Mouse (Mus musculus) heart, adult 2 months (tissue): Measurements from ENCODE around the gene Msi2. TPM values are rescaled to one million over a fixed set of nuclear protein-coding genes. Genes with fewer than 3 reads are reported as not detected.

Experiments used
- DNase-seq, 2 experiments: peaks; one replicate each; pipeline ENCODE4 v3.0.0; 2021
- H3K27ac ChIP-seq: fragments of 200-600 bp; 2 replicates; pipeline ENCODE4 v1.8.1; 2022
- H3K27me3 ChIP-seq: fragments of 200-500 bp; 2 replicates; pipeline ENCODE4 v1.6.1; 2012; ENCODE audit warnings: mild to moderate bottlenecking, low read length, inconsistent platforms, mixed read lengths; ENCODE audit not compliant: control insufficient read depth, insufficient read depth
- H3K36me3 ChIP-seq: fragments of 200-500 bp; 2 replicates; pipeline ENCODE4 v1.6.1; 2012; ENCODE audit warnings: low read length, inconsistent platforms; ENCODE audit not compliant: control insufficient read depth, insufficient read depth
- H3K4me1 ChIP-seq: fragments of 200-500 bp; 2 replicates; pipeline ENCODE4 v1.6.1; 2011; ENCODE audit warnings: low read length; ENCODE audit not compliant: control insufficient read depth, insufficient read depth
- H3K4me3 ChIP-seq: fragments of 200-600 bp; 2 replicates; pipeline ENCODE4 v1.8.1; 2022
- H3K79me2 ChIP-seq: fragments of 200-500 bp; replicated peaks from 2 replicates; pipeline ENCODE4 v1.6.1; 2012; ENCODE audit warnings: mild to moderate bottlenecking, inconsistent platforms, low read length, moderate library complexity, mixed read lengths; ENCODE audit not compliant: control insufficient read depth, insufficient read depth
- H3K9ac ChIP-seq: fragments of 200-500 bp; 2 replicates; pipeline ENCODE4 v1.6.1; 2012; ENCODE audit warnings: low read depth, mild to moderate bottlenecking, control low read depth, inconsistent platforms, low read length, mixed read lengths
- CTCF ChIP-seq: fragments of 200-600 bp; IDR thresholded peaks from 2 replicates; pipeline ENCODE4 v1.8.1; 2022; ENCODE audit warnings: antibody characterized with exemption, mild to moderate bottlenecking, moderate library complexity
- EP300 ChIP-seq: fragments of 200-500 bp; IDR thresholded peaks from 2 replicates; pipeline ENCODE4 v1.6.1; 2011; ENCODE audit warnings: low read depth, low read length, control low read depth; ENCODE audit not compliant: insufficient read depth
- POLR2A ChIP-seq: fragments of 200-500 bp; IDR thresholded peaks from 2 replicates; pipeline ENCODE4 v1.6.1; 2011; ENCODE audit warnings: mild to moderate bottlenecking, low read depth, low read length, control low read depth; ENCODE audit not compliant: insufficient read depth
- WGBS: fragments of 180-500 bp; shearing (Covaris S2); methylation state at CpG from one replicate; pipeline ENCODE4 v1.1.7; 2018; 5-methylcytosine and 5-hydroxymethylcytosine counted together
- intact Hi-C: fragments of 180-260 bp; cut with DNase I; formaldehyde crosslinking; loops from one replicate; pipeline ENCODE4 v1.15.1; 2025
- polyA plus RNA-seq: library from polyadenylated mRNA; depleted of rRNA; stranded (reverse); fragments of >200 nt; gene quantifications from 2 replicates; pipeline ENCODE4 v1.2.3, GENCODE M21; 2012
- total RNA-seq, 2 experiments: library from RNA; stranded (reverse); gene quantifications; 2 replicates each; pipeline ENCODE4 v1.2.3; 2021

Msi2 gene
- total and polyA plus RNA-seq, 3 experiments: 42.5 to 208 (median 176) TPM

DNA sequence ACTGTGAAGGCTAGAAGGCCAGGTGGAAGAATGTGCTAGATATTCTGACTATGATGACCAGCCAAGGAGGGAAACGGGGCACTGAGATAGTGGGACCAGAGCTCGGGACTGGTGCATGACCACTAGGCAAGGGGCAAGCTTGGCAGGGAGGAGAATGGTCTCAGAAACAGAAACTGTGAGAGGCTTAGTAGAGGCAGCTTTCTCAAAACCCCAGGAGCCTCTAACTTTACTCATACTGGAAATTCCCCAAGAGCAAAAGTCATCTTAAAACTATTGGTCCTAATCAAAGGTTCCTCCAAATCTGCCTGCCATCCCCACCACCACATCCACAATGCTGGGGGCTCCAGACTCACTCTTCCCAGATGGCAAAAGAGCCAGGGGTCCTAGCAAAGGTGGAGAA is 181.5 kb downstream of the Msi2 start:
- H3K36me3 ChIP-seq: no peaks in the 10 kb centered on the region
- 76% methylated on average over 2 of the region's 2 CpGs for WGBS
- no peak overlapping the region for H3K4me3 ChIP-seq
- H3K79me2 ChIP-seq: no peaks in the 10 kb centered on the region; the same call in 1 of the 2 replicates
- no peaks in the 10 kb centered on the region for H3K27me3 ChIP-seq
- TF ChIP-seq EP300: no peak
- no peak for TF ChIP-seq POLR2A
- TF ChIP-seq CTCF: no peak
- intact Hi-C loops: no loop called here
- H3K27ac ChIP-seq: no peak overlapping the region
- peaks cover 19% of the 10 kb centered on the region for H3K4me1 ChIP-seq
- no peak for DNase-seq
- no peak overlapping the region for H3K9ac ChIP-seq

DNA sequence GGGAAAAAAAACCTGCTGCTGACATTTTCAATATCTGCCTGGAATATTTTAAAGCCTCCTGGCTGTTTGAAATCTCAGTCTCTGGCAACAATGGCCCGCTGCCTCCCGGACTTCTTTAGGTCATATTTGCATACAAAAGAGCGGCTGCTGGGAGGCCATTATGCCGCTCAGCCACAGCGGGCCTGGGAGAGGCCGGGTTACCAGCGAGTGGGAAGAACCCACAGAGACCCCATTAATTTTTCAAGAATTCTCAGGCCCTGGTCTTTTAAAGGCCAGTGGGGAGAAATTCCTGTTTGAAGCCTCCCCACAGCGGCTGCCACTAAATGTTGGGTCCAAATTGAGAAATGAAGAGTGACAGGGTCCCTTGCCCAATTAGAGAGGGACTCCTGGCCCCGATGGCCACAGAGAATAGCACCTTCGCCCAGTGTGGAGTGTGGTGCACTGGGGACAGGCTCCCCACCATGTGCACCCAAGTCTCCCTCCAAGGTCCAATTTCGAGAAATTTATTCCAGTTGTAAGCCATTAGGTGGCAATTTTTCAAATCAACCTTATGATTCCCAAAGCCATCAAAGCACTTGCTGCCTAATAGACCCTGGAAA is 183.9 kb downstream of the Msi2 start:
- intact Hi-C loops: no loop called here
- Histone ChIP-seq H3K4me1 (peaks cover 11% of the 10 kb centered on the region), H3K4me3 (no peak overlapping the region), H3K27me3 (no peaks in the 10 kb centered on the region), H3K9ac (no peak overlapping the region), H3K36me3 (no peaks in the 10 kb centered on the region), H3K79me2 (no peaks in the 10 kb centered on the region; the same call in 1 of the 2 replicates), H3K27ac (no peak overlapping the region)
- TF ChIP-seq POLR2A: no peak
- no peak for TF ChIP-seq EP300
- no peak for TF ChIP-seq CTCF
- 73% methylated on average over 11 of the region's 11 CpGs for WGBS
- no peak for DNase-seq

DNA sequence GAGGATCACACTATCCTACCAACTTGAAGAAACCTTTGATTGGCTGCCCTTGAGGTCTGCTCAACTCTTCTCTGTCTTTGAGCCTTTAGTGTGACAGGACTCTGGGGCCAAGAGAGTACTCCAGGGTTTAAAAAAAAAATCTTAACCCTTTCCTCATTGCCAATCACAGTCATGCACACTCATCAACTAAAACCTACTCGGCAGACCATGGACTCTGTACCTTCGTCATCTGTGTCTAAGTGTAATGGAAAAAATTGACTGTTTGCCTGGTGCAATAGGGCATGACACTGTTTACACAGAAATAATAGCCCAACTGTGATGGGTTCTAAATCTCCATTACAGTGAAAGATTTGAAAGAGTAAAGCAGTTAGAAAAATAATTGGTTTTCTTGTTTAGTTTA is 186.3 kb downstream of the Msi2 start:
- H3K4me1 ChIP-seq: peaks cover 17% of the 10 kb centered on the region
- no peak for DNase-seq
- H3K27ac ChIP-seq: no peak overlapping the region
- H3K79me2 ChIP-seq: no peaks in the 10 kb centered on the region; the same call in 1 of the 2 replicates
- no peaks in the 10 kb centered on the region for H3K27me3 ChIP-seq
- no peak overlapping the region for H3K4me3 ChIP-seq
- H3K9ac ChIP-seq: no peak overlapping the region
- WGBS: 90% methylated on average over 2 of the region's 2 CpGs
- peaks cover 9% of the 10 kb centered on the region for H3K36me3 ChIP-seq
- TF ChIP-seq POLR2A (no peak), EP300 (no peak), CTCF (no peak)
- intact Hi-C loops: no loop called here

DNA sequence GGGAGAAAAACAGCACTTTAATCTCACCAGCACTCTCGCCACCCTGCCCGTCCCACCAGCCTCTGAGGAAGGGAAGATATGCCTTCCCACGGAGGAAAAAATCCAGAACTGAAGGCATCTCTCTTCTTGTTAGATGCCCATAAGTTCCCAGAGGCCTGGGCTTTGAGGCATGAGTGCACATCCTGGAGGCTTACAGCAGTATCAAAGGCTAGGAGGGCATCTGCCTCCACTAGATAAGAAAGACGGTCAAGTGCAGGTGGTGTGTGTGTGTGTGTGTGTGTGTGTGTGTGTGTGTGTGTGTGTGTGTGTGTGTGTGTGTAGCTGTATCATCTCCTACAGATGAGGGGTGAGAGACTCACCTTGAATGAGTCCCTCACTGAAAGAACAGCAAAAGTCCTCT is 188.3 kb downstream of the Msi2 start:
- Histone ChIP-seq H3K27me3 (no peaks in the 10 kb centered on the region), H3K4me1 (peaks cover 31% of the 10 kb centered on the region), H3K79me2 (no peaks in the 10 kb centered on the region), H3K27ac (no peak overlapping the region), H3K36me3 (peaks cover 21% of the 10 kb centered on the region), H3K4me3 (no peak overlapping the region), H3K9ac (no peak overlapping the region)
- WGBS: 84% methylated on average over 4 of the region's 4 CpGs
- intact Hi-C loops: no loop called here
- no peak for TF ChIP-seq EP300
- no peak for TF ChIP-seq POLR2A
- no peak for TF ChIP-seq CTCF
- no peak for DNase-seq

DNA sequence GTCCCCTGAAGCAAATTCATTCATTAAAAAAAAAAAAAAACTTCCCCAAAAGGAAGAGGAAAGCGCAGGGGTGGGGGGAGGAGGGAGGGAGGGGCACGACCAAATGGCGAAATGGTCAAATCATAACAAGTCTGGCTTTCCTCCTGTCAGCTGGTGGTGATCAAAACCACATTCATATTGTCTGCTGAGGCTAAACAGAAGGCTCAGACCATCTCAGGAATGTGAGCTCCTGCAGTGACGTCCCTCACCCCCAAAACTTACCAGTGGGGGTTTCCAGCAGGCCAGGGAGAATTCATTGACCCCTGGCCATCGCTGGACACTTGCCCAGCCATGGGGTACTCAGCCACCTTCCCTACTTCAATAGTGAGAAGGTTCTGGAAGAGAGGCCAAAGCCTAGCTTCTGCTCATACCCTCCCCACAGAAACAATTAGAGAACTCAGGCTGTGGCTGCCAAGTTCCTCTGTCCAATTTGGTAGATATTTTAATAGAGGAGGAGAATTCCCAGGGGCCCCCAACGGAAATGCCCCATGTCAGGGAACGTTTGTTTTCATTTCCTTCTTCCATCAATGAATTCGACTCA is 189.7 kb downstream of the Msi2 start:
- Histone ChIP-seq H3K79me2 (no peaks in the 10 kb centered on the region), H3K27me3 (no peaks in the 10 kb centered on the region), H3K4me1 (peaks cover 39% of the 10 kb centered on the region), H3K27ac (peak overlapping the region; percentile 49), H3K4me3 (no peak overlapping the region), H3K36me3 (peaks cover 25% of the 10 kb centered on the region), H3K9ac (no peak overlapping the region)
- 20% methylated on average over 8 of the region's 8 CpGs for WGBS
- peak; percentile 59 to 65 for DNase-seq
- TF ChIP-seq EP300 (0 out of 2 replicates have a peak, but pooled peaks have one; percentile 36), CTCF (no peak)
- intact Hi-C loops: no loop called here

DNA sequence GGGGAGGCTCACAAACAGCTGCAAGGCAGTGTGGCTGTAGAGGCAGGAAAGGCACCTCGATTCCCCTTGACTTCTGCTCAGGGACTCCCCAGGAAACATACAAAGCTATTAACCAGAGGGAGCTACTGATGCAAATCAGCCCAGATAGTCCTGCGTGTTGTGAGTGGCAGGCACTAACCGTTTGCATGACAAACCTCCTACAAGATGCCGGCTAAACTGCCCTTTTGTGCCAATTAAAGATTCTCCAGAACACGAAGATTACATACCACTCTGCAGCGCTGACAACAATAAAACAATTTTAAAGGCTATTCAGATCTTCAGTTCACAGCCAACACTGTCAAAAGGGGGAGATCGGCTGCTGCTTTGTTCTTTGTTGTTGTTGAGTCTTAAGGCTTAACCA is 191.6 kb downstream of the Msi2 start:
- WGBS: 30% methylated on average over 7 of the region's 7 CpGs

More for the DNA sequence above, 191.6 kb downstream of the Msi2 start:
- Histone ChIP-seq H3K27me3 (no peaks in the 10 kb centered on the region), H3K4me1 (peaks cover 42% of the 10 kb centered on the region), H3K36me3 (peaks cover 29% of the 10 kb centered on the region), H3K4me3 (no peak overlapping the region), H3K79me2 (no peaks in the 10 kb centered on the region), H3K9ac (no peak overlapping the region), H3K27ac (no peak overlapping the region)
- intact Hi-C loops: no loop called here
- no peak for DNase-seq
- TF ChIP-seq CTCF (no peak), EP300 (no peak), POLR2A (no peak)
